In genomic region chr9:44604290-44604778, GRCm38 (mm10) we compare ENCODE assay signal across 7 mouse cellular contexts. TPM values are rescaled to one million over a fixed set of nuclear protein-coding genes. Genes with fewer than 3 reads are reported as not detected.
DNase-seq lines count a peak whose midpoint lies in the region; ATAC-seq and TF ChIP-seq lines count a peak whose summit lies in the region.

No protein-coding gene starts in this region.

- TF ChIP-seq CTCF in kidney, adult 2 months (conservative IDR thresholded peaks at IDR 0.05; ENCODE audit: insufficient read depth, insufficient read length, low read depth, low read length): no peak

- no peaks in the 10 kb centered on the region for H3K9me3 ChIP-seq in embryonic facial prominence, embryonic 11.5 days (replicated peaks; ENCODE audit: control insufficient read depth, low read length)
- no peaks in the 10 kb centered on the region for H3K9me3 ChIP-seq in limb, embryonic 12.5 days
- H3K9me3 ChIP-seq in midbrain, embryonic 14.5 days (ENCODE audit: control insufficient read depth, low read length): no peaks in the 10 kb centered on the region

- peak overlapping the region; percentile 96 for H3K27ac ChIP-seq in embryonic facial prominence, embryonic 11.5 days (replicated peaks; ENCODE audit: low read depth, low read length)
- H3K27ac ChIP-seq in kidney, adult 2 months (ENCODE audit: insufficient read depth, low read depth, low read length): peak overlapping the region; percentile 96
- peak overlapping the region; percentile 99 for H3K27ac ChIP-seq in limb, embryonic 12.5 days
- H3K27ac ChIP-seq in midbrain, embryonic 14.5 days (replicated peaks; ENCODE audit: low read depth, low read length): peak overlapping the region; percentile 100

- ATAC-seq in embryonic facial prominence, embryonic 11.5 days (replicated peaks; ENCODE audit: insufficient number of reproducible peaks, low FRiP score, low TSS enrichment, low read depth): peak; percentile 70
- ATAC-seq in limb, embryonic 12.5 days (ENCODE audit: insufficient number of reproducible peaks, insufficient read depth, low FRiP score, low TSS enrichment, low read depth): peak; percentile 33; the same call in 1 of the 2 replicates
- peak; percentile 81 for ATAC-seq in midbrain, embryonic 14.5 days (ENCODE audit: low FRiP score, low TSS enrichment)

- peak overlapping the region; percentile 100 for H3K9ac ChIP-seq in embryonic facial prominence, embryonic 11.5 days (replicated peaks; ENCODE audit: low read length)
- H3K9ac ChIP-seq in limb, embryonic 12.5 days (replicated peaks): peak overlapping the region; percentile 100
- H3K9ac ChIP-seq in midbrain, embryonic 14.5 days (replicated peaks; ENCODE audit: low read length): peak overlapping the region; percentile 100

- H3K4me2 ChIP-seq in embryonic facial prominence, embryonic 11.5 days (ENCODE audit: low read depth, low read length): peak overlapping the region; percentile 80
- H3K4me2 ChIP-seq in limb, embryonic 12.5 days: peak overlapping the region; percentile 76
- peak overlapping the region; percentile 82 for H3K4me2 ChIP-seq in midbrain, embryonic 14.5 days (ENCODE audit: low read length)

- peak overlapping the region; percentile 99 for H3K4me3 ChIP-seq in embryonic facial prominence, embryonic 11.5 days (ENCODE audit: low read depth, low read length)
- peak overlapping the region; percentile 83 for H3K4me3 ChIP-seq in kidney, adult 2 months (ENCODE audit: insufficient read depth, low read depth, low read length)
- H3K4me3 ChIP-seq in limb, embryonic 12.5 days (replicated peaks): peak overlapping the region; percentile 98
- H3K4me3 ChIP-seq in midbrain, embryonic 14.5 days (replicated peaks; ENCODE audit: low read depth, low read length): peak overlapping the region; percentile 99

- DNase-seq in adrenal gland, postnatal 36 days: peak; percentile 79 to 88
- peak; percentile 79 for DNase-seq in embryonic facial prominence, embryonic 11.5 days (ENCODE audit: low spot score)
- peak; percentile 84 to 87 for DNase-seq in heart, adult 18-20 months
- DNase-seq in kidney, adult 2 months: peak; percentile 83
- DNase-seq in midbrain, embryonic 14.5 days: peak; percentile 90
- DNase-seq in spleen, adult 18-20 months: peak; percentile 78 to 82

- H3K27me3 ChIP-seq in embryonic facial prominence, embryonic 11.5 days (ENCODE audit: control insufficient read depth, insufficient read depth, low read length): no peaks in the 10 kb centered on the region
- H3K27me3 ChIP-seq in kidney, adult 2 months (replicated peaks; ENCODE audit: control insufficient read depth, insufficient read depth, low read length): no peaks in the 10 kb centered on the region
- no peaks in the 10 kb centered on the region for H3K27me3 ChIP-seq in limb, embryonic 12.5 days
- no peaks in the 10 kb centered on the region for H3K27me3 ChIP-seq in midbrain, embryonic 14.5 days (ENCODE audit: control insufficient read depth, insufficient read depth, low read length)

- no peaks in the 10 kb centered on the region; the same call in 1 of the 2 replicates for H3K4me1 ChIP-seq in embryonic facial prominence, embryonic 11.5 days (ENCODE audit: control insufficient read depth, insufficient read depth, low read length)
- peaks cover 17% of the 10 kb centered on the region for H3K4me1 ChIP-seq in kidney, adult 2 months (ENCODE audit: control insufficient read depth, insufficient read depth, low read length)
- H3K4me1 ChIP-seq in limb, embryonic 12.5 days (replicated peaks): peaks cover 34% of the 10 kb centered on the region
- H3K4me1 ChIP-seq in midbrain, embryonic 14.5 days (ENCODE audit: control insufficient read depth, insufficient read depth, low read length): peaks cover 37% of the 10 kb centered on the region

- peaks cover 8% of the 10 kb centered on the region; the same call in 1 of the 2 replicates for H3K36me3 ChIP-seq in embryonic facial prominence, embryonic 11.5 days (replicated peaks; ENCODE audit: control insufficient read depth, insufficient read depth, low read depth, low read length)
- H3K36me3 ChIP-seq in kidney, adult 2 months (ENCODE audit: control insufficient read depth, insufficient read depth, low read length): peaks cover 5% of the 10 kb centered on the region; the same call in 1 of the 2 replicates
- peaks cover 22% of the 10 kb centered on the region for H3K36me3 ChIP-seq in limb, embryonic 12.5 days
- peaks cover 20% of the 10 kb centered on the region for H3K36me3 ChIP-seq in midbrain, embryonic 14.5 days (ENCODE audit: control insufficient read depth, insufficient read depth, low read length)

- TF ChIP-seq POLR2A in kidney, adult 2 months (IDR thresholded peaks at IDR 0.05; ENCODE audit: low read depth, low read length): peak; percentile 21

- WGBS in embryonic facial prominence, embryonic 11.5 days: 0% methylated on average over 34 of the region's 65 CpGs
- under 1% methylated on average over 55 of the region's 65 CpGs for WGBS in kidney, adult 2 months
- WGBS in limb, embryonic 12.5 days: under 1% methylated on average over 62 of the region's 65 CpGs
- WGBS in midbrain, embryonic 14.5 days: 0% methylated on average over 57 of the region's 65 CpGs

RNA-seq across cellular contexts. Expression of gene Ddx6, which starts 0.4 kb away (rescaled TPM):
- total RNA-seq in adrenal gland, postnatal 36 days (2021): 100 to 1,000 TPM; 134 to 149 TPM
- polyA plus RNA-seq in embryonic facial prominence, embryonic 11.5 days (2014; fragmentation: Nextera tagmentation; extraction: Ambion mirVana): 14.0 and 15.4 TPM in 2 replicates
- 10 to 100 TPM; 89.2 to 90.7 TPM for total RNA-seq in heart, adult 18-20 months (2021)
- 18.1 and 20.8 TPM in 2 replicates for polyA plus RNA-seq in kidney, adult 2 months (2012; rRNA removed)
- polyA plus RNA-seq in limb, embryonic 12.5 days (2016; fragmentation: Nextera tagmentation; extraction: Ambion mirVana): 26.3 and 32.6 TPM in 2 replicates
- 26.4 and 51.8 TPM in 2 replicates for polyA plus RNA-seq in midbrain, embryonic 14.5 days (2014; fragmentation: Nextera tagmentation; extraction: Ambion mirVana)

RNA-seq across cellular contexts. Expression of gene Cxcr5, which starts 42.7 kb away (rescaled TPM):
- total RNA-seq in adrenal gland, postnatal 36 days (2021): not detected
- 0.13 and 0.31 TPM in 2 replicates for polyA plus RNA-seq in embryonic facial prominence, embryonic 11.5 days (2014; fragmentation: Nextera tagmentation; extraction: Ambion mirVana)
- 1 to 10 TPM in 1 of 2 experiments, under 1 TPM in 1; 0.37 to 2.8 TPM for total RNA-seq in heart, adult 18-20 months (2021)
- 0.20 and 4.0 TPM in 2 replicates for polyA plus RNA-seq in kidney, adult 2 months (2012; rRNA removed)
- not detected in 2 replicates for polyA plus RNA-seq in limb, embryonic 12.5 days (2016; fragmentation: Nextera tagmentation; extraction: Ambion mirVana)
- polyA plus RNA-seq in midbrain, embryonic 14.5 days (2014; fragmentation: Nextera tagmentation; extraction: Ambion mirVana): 0.11 TPM in 1 of 2 replicates, not detected in the other

Comparison
In these comparisons a context has a peak if more than half of its experiments do, and no peak if none do; other contexts are left out.
1. Peak in every context shown above with its lines: DNase-seq, ATAC-seq, H3K4me3 ChIP-seq and H3K27ac ChIP-seq.